Mouse (Mus musculus) E14TG2a.4 (cell line): ENCODE data around the gene Smg7.

Source experiments
- H3K27me3 ChIP-seq: 2 replicates; pipeline ENCODE4 v1.6.1; 2014; ENCODE audit warnings: low read length, control low read depth; ENCODE audit not compliant: insufficient read depth
- H3K36me3 ChIP-seq: 2 replicates; pipeline ENCODE4 v1.6.1; 2014; ENCODE audit warnings: low read length, control low read depth; ENCODE audit not compliant: insufficient read depth
- H3K4me1 ChIP-seq: replicated peaks from 2 replicates; pipeline ENCODE4 v1.6.1; 2014; ENCODE audit warnings: low read depth, low read length, control low read depth
- H3K4me3 ChIP-seq: replicated peaks from 2 replicates; pipeline ENCODE4 v1.5.1; 2014; ENCODE audit warnings: mild to moderate bottlenecking, low read length
- H3K9me3 ChIP-seq: 2 replicates; pipeline ENCODE4 v1.6.1; 2014; ENCODE audit warnings: low read length, control low read depth
- CTCF ChIP-seq: conservative IDR thresholded peaks from 2 replicates; pipeline ENCODE4 v1.5.1; 2014; ENCODE audit warnings: low read length
- NANOG ChIP-seq: IDR thresholded peaks from 2 replicates; pipeline ENCODE4 v1.6.1; 2014; ENCODE audit warnings: borderline replicate concordance, low read length, mixed read lengths
- POU5F1 ChIP-seq: IDR thresholded peaks from 2 replicates; pipeline ENCODE4 v1.6.1; 2014; ENCODE audit warnings: low read length, borderline replicate concordance

Gene Smg7

DNA sequence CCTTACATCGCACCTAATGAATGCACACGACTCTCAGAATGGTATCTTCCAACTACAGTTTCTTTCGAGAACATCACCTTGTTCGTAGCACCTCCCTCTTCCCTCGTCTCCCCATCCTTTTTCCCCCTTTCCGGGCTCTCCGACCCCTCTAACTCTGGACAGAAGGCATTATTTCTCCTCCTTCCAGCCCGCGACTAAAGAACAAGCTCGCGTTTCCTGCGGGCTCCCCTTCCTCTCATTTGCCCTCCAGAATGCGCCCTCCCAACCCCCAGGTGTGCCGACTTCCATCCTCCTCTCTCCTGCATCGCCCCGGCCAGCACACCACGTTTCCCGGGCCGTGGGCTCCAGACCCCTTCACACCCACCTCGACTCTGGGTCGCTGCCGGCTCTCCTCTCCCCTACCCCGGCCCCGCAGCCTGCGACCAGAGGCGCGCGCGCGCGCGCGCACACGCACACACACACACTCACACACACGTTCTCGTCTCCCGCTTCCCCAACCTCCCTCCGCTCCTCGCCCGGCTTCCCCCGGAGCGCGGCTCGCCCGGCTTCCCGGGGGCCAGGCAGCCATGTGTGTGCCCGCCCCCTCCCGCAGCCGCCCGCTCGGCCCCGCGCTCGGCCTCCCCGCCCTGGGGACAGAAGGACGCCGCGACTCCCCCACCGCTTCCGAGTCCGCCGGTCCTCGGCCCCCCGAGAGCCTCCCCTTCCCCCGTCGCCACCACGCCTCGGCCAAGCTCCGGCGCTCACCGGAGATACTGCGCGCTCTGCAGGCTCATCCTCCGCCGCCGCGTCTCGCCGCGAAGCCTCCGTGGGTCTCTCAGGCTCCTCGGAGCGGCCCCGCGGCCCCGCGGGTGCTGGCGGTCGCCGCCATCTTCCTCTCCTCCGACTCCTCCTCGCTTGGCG lies at the start of gene Smg7:
Smg7 (minus strand) TSS at position 882 of the 900 bp plus-strand sequence.
- H3K9me3 ChIP-seq = no peaks in the 10 kb centered on the region
- peaks cover 61% of the 10 kb centered on the region for H3K4me1 ChIP-seq
- peak within 1 kb of the TSS; percentile 94 for H3K4me3 ChIP-seq
- peaks cover 17% of the 10 kb centered on the region for H3K36me3 ChIP-seq
- H3K27me3 ChIP-seq = no peaks in the 10 kb centered on the region
- TF ChIP-seq CTCF = no peak
- no peak for TF ChIP-seq NANOG
- no peak for TF ChIP-seq POU5F1

DNA sequence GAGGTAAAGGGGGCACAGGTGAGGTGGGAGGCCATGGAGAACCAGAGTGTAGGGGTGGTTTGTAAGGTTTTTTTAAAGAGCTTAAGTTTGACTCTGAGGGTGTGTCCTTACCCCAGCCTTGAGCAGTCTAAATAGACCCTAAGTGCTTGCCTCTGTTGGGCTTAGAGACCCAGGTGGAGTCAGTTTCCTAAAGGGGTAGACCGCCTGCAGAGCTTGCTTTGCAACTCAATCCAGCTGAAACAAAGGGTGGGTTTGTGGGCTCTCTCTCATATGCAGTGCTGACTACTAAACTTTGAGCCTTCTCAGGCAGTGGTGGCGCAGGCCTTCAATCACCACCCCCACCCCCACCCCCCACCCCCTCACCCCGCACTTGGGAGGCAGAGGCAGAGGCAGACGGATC lies 40.5 kb upstream of the Smg7 start:
- peaks cover 30% of the 10 kb centered on the region for H3K9me3 ChIP-seq
- TF ChIP-seq POU5F1 = no peak
- no peak for TF ChIP-seq CTCF
- 0 out of 2 replicates have a peak, but pooled peaks have one; percentile 28 for TF ChIP-seq NANOG
- peaks cover 13% of the 10 kb centered on the region for H3K4me1 ChIP-seq
- peaks cover 40% of the 10 kb centered on the region for H3K27me3 ChIP-seq
- H3K36me3 ChIP-seq = no peaks in the 10 kb centered on the region
- H3K4me3 ChIP-seq = no peak overlapping the region

DNA sequence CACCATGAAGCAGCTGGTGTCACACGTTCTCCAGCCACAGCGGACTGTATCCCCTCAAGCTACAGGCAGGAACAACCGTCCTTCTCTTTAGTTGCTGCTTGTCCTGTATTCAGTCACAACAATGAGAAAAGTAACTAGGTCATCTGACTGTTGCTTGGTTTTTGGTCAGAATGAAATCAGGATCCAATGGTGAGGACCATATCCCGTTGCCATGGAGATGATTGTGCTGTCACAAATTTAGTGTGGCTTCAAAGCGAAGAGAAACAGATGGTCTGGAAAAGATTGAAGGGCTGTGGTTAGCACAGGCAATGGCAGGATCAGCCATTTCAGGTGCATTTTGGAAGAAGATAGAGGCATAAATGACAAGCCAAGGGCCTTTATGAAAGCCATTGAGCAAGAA lies 33.9 kb upstream of the Smg7 start:
- Histone ChIP-seq H3K36me3 (no peaks in the 10 kb centered on the region), H3K9me3 (peaks cover 23% of the 10 kb centered on the region), H3K4me1 (peaks cover 17% of the 10 kb centered on the region), H3K4me3 (no peak overlapping the region), H3K27me3 (peaks cover 34% of the 10 kb centered on the region)
- TF ChIP-seq CTCF (no peak), NANOG (no peak), POU5F1 (no peak)

DNA sequence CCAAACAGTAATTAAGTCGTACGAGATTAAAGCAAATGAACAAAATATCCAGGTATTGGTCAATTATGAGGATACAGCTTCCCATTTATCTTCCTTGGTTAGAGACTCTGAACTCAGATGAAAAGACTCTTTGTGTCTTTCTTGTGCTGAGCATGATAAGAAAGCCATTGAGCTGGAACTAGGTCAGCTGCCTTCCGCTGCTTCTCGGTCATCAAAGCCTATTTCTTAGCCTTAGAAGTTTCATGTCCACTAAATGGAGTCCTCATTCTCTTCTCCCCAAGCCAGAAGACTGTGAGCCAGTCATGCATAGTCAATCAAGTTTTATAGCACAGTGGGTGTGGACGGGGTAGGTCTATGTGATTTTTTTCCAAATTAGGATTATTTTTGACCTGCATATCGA lies 33.0 kb upstream of the Smg7 start:
- Histone ChIP-seq H3K27me3 (peaks cover 38% of the 10 kb centered on the region), H3K4me1 (peaks cover 17% of the 10 kb centered on the region), H3K9me3 (peaks cover 19% of the 10 kb centered on the region), H3K36me3 (no peaks in the 10 kb centered on the region), H3K4me3 (no peak overlapping the region)
- TF ChIP-seq NANOG (no peak), CTCF (no peak), POU5F1 (no peak)

DNA sequence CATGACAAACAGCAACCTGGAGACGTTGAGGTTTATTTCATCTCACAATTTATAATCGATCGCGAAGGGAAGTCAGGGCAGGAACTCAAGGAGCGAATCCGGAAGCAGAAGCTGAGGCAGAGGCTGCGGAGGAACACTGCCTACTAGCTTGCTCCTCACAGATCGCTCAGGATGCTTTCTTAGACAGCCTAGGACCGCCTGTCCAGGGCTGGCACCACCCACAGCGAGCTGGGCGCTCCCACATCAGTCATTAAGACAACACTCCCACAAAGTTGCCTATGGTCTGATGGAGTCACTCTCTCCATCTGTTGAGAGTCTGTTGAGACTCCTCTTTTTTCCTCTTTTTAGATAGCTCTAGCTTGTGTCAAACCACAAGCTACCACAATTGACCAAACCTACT lies 31.5 kb upstream of the Smg7 start:
- no peaks in the 10 kb centered on the region for H3K36me3 ChIP-seq
- peaks cover 40% of the 10 kb centered on the region for H3K27me3 ChIP-seq
- no peak for TF ChIP-seq NANOG
- TF ChIP-seq CTCF = no peak
- no peak for TF ChIP-seq POU5F1
- H3K9me3 ChIP-seq = peaks cover 4% of the 10 kb centered on the region
- no peak overlapping the region for H3K4me3 ChIP-seq
- peaks cover 17% of the 10 kb centered on the region for H3K4me1 ChIP-seq

DNA sequence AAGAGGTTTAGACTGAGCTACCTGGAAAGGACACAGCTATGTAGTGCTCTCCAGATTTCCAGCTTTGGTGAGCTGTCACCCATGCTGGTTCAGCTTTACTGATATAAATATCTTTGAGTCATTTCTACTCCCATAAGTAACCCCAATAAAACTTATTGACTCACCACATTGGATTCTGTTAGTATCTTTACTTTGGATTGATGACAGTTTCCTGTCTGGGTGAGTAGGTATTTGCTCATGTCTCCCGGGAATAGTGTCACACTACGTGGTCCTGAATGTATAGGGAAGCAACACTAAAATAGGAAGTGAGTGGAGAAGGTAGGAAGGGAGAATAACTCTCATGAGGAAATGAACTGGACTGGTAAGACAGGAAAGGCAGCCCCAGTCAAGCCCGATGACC lies 19.3 kb upstream of the Smg7 start:
- H3K36me3 ChIP-seq = no peaks in the 10 kb centered on the region
- no peak overlapping the region for H3K4me3 ChIP-seq
- H3K4me1 ChIP-seq = peaks cover 30% of the 10 kb centered on the region
- TF ChIP-seq CTCF = no peak
- no peak for TF ChIP-seq NANOG
- no peak for TF ChIP-seq POU5F1
- H3K27me3 ChIP-seq = no peaks in the 10 kb centered on the region
- H3K9me3 ChIP-seq = peaks cover 3% of the 10 kb centered on the region; the same call in 1 of the 2 replicates

DNA sequence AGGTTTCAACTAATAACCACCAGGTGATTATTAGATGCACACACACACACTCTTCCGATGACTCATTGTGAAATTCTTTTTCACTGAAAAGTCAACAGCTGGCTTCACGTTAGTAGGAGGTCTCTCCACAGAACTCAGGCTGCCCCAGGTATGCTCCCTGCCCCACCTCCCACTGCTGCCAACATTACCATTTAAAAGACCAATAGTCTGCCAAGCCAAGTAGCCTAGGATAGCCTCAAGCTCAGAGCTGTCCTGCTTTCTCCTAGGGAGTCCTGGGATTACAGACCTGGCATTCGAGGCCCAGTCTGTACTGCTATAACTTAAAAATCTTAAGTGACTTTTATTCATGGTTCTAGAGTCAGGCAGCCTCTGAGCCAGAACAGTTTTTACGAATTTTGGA lies 15.2 kb upstream of the Smg7 start:
- H3K4me1 ChIP-seq = peaks cover 62% of the 10 kb centered on the region
- TF ChIP-seq CTCF = no peak
- no peak for TF ChIP-seq POU5F1
- TF ChIP-seq NANOG = no peak
- no peaks in the 10 kb centered on the region for H3K36me3 ChIP-seq
- peaks cover 3% of the 10 kb centered on the region; the same call in 1 of the 2 replicates for H3K9me3 ChIP-seq
- H3K27me3 ChIP-seq = no peaks in the 10 kb centered on the region
- no peak overlapping the region for H3K4me3 ChIP-seq

DNA sequence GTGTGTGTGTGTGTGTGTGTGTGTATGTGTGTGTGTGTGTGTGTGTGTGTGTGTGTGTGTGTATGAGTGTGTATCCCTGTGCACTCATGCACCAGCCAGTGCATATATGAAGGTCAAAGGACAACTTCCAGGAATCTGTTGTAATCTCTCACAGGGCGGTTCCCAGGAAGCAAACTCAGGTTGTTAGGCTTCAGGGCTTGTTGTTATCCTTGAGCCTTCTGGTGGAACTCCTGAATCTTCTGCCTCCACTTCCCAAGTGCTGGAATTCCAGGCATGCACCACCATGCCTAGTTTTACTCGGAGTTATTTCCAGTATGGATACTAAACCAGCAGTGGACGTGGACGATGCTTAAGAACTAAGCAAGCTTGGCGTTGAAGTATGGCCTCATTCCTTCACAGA lies 14.5 kb upstream of the Smg7 start:
- Histone ChIP-seq H3K4me1 (peaks cover 62% of the 10 kb centered on the region), H3K27me3 (no peaks in the 10 kb centered on the region), H3K4me3 (no peak overlapping the region), H3K9me3 (peaks cover 3% of the 10 kb centered on the region; the same call in 1 of the 2 replicates), H3K36me3 (no peaks in the 10 kb centered on the region)
- TF ChIP-seq NANOG (no peak), POU5F1 (no peak)

DNA sequence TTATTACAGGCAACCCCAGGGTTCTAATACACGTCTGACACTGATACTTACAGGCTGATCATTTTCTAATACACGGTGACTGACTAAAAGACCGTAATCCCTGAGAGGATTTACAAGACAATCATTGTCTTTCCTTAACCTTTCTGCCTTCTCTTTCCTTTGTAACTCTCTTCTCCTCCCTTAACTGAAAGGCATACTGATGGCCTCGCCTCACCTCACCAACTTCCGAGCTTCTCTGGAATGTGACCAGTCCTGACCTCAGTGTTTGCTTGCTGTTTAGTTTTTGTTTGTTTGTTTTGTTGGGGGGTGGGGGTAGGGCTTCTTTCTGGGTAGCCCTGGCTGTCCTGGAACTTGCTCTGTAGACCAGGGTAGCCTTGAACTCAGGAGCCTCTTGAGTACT lies 13.3 kb upstream of the Smg7 start:
- no peaks in the 10 kb centered on the region for H3K36me3 ChIP-seq
- H3K4me3 ChIP-seq = no peak overlapping the region
- H3K4me1 ChIP-seq = peaks cover 62% of the 10 kb centered on the region
- no peaks in the 10 kb centered on the region for H3K27me3 ChIP-seq
- no peaks in the 10 kb centered on the region for H3K9me3 ChIP-seq
- TF ChIP-seq POU5F1 (no peak), NANOG (peak; percentile 79)
